ENCODE assay signal across 8 mouse cellular contexts in the genomic region with DNA sequence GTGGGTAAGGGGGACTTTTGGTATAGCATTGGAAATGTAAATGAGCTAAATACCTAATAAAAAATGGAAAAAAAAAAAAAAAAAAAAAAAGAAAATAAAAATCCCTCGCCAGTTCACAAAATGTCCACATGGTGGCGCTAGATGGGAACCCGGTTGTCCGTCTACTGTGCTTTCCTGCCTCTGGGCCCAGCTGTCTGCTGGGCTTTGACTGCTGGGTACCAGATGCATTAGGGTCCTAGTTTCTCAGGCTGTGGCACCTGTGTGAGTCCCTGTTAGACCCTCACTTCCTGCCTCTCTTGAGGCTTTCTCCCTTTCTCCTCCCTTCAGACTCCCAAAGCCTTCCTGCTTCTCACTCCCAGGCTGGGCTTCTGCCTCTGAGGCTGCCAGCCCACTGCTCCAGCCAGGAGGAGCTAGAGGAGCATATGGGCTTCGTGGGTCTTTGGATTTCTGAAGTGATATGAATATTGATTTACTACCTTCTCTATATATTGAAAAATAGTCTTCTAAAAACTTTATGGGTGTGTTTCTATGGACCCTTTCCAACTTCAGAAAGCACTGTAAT.
A peak's percentile ranks its signal among the peaks of the same experiment; 100 is the strongest.
DNase-seq lines count a peak whose midpoint lies in the region; ATAC-seq and TF ChIP-seq lines count a peak whose summit lies in the region.

No protein-coding gene starts in this region.

- H3K4me1 ChIP-seq in forebrain, postnatal 0 days (ENCODE audit: insufficient read depth): no peaks in the 10 kb centered on the region
- H3K4me1 ChIP-seq in forebrain, embryonic 13.5 days: no peaks in the 10 kb centered on the region
- no peaks in the 10 kb centered on the region for H3K4me1 ChIP-seq in midbrain, embryonic 11.5 days (ENCODE audit: control insufficient read depth, insufficient read depth, low read length)
- no peaks in the 10 kb centered on the region for H3K4me1 ChIP-seq in midbrain, embryonic 15.5 days

- H3K9ac ChIP-seq in forebrain, postnatal 0 days: no peak overlapping the region
- no peak overlapping the region for H3K9ac ChIP-seq in forebrain, embryonic 13.5 days
- no peak overlapping the region for H3K9ac ChIP-seq in midbrain, embryonic 11.5 days (ENCODE audit: low read length)
- no peak overlapping the region for H3K9ac ChIP-seq in midbrain, embryonic 15.5 days

- no peaks in the 10 kb centered on the region for H3K36me3 ChIP-seq in forebrain, postnatal 0 days (ENCODE audit: insufficient read depth)
- H3K36me3 ChIP-seq in forebrain, embryonic 13.5 days (ENCODE audit: poor library complexity, severe bottlenecking): no peaks in the 10 kb centered on the region
- H3K36me3 ChIP-seq in midbrain, embryonic 11.5 days (ENCODE audit: control insufficient read depth, insufficient read depth, low read length): no peaks in the 10 kb centered on the region
- no peaks in the 10 kb centered on the region for H3K36me3 ChIP-seq in midbrain, embryonic 15.5 days (replicated peaks)

- peak; percentile 59 for ATAC-seq in forebrain, postnatal 0 days
- ATAC-seq in forebrain, embryonic 13.5 days: no peak
- no peak for ATAC-seq in midbrain, embryonic 11.5 days (ENCODE audit: low FRiP score)
- no peak for ATAC-seq in midbrain, embryonic 15.5 days (replicated peaks)
- ATAC-seq in megakaryocyte-erythroid progenitor cell, adult 5-6 weeks (replicated peaks; ENCODE audit: low FRiP score, low TSS enrichment, poor library complexity, severe bottlenecking): 0 out of 2 replicates have a peak, but pooled peaks have one; percentile 60

- H3K4me2 ChIP-seq in forebrain, postnatal 0 days (ENCODE audit: low read depth): no peak overlapping the region
- H3K4me2 ChIP-seq in forebrain, embryonic 13.5 days: no peak overlapping the region
- H3K4me2 ChIP-seq in midbrain, embryonic 11.5 days: no peak overlapping the region
- H3K4me2 ChIP-seq in midbrain, embryonic 15.5 days: no peak overlapping the region

- peak; percentile 50 for DNase-seq in forebrain, postnatal 0 days
- DNase-seq in midbrain, embryonic 11.5 days (ENCODE audit: low spot score, missing footprints): peak; percentile 85
- peak; percentile 23 for DNase-seq in cerebellum, adult 8-10 months
- DNase-seq in urinary bladder, adult 2 months (ENCODE audit: low spot score): no peak
- DNase-seq in adrenal gland, postnatal 4 days (ENCODE audit: low spot score in 2 of 2): no peak

- WGBS in forebrain, postnatal 0 days: 15% methylated on average over 5 of the region's 5 CpGs
- 16% methylated on average over 5 of the region's 5 CpGs for WGBS in forebrain, embryonic 13.5 days
- 18% methylated on average over 5 of the region's 5 CpGs for WGBS in midbrain, embryonic 11.5 days
- 20% methylated on average over 5 of the region's 5 CpGs for WGBS in midbrain, embryonic 15.5 days

- H3K9me3 ChIP-seq in forebrain, postnatal 0 days (ENCODE audit: low read length): no peaks in the 10 kb centered on the region
- no peaks in the 10 kb centered on the region for H3K9me3 ChIP-seq in forebrain, embryonic 13.5 days (replicated peaks)
- no peaks in the 10 kb centered on the region for H3K9me3 ChIP-seq in midbrain, embryonic 11.5 days (ENCODE audit: control insufficient read depth, low read length)
- H3K9me3 ChIP-seq in midbrain, embryonic 15.5 days: no peaks in the 10 kb centered on the region

- H3K27me3 ChIP-seq in forebrain, postnatal 0 days (ENCODE audit: insufficient read depth, low read length): no peaks in the 10 kb centered on the region
- no peaks in the 10 kb centered on the region for H3K27me3 ChIP-seq in forebrain, embryonic 13.5 days
- H3K27me3 ChIP-seq in midbrain, embryonic 11.5 days (ENCODE audit: control insufficient read depth, insufficient read depth, low read length): no peaks in the 10 kb centered on the region
- H3K27me3 ChIP-seq in midbrain, embryonic 15.5 days (replicated peaks): 0 out of 2 replicates have a peak, but pooled peaks cover 2% of the 10 kb centered on the region

- H3K4me3 ChIP-seq in forebrain, postnatal 0 days (ENCODE audit: low read depth, low read length): no peak overlapping the region
- no peak overlapping the region for H3K4me3 ChIP-seq in forebrain, embryonic 13.5 days
- H3K4me3 ChIP-seq in midbrain, embryonic 11.5 days (ENCODE audit: low read depth, low read length): no peak overlapping the region
- H3K4me3 ChIP-seq in midbrain, embryonic 15.5 days: no peak overlapping the region

- peak; percentile 55 for TF ChIP-seq CTCF in forebrain, postnatal 0 days (IDR thresholded peaks at IDR 0.05; ENCODE audit: low read depth)

- H3K27ac ChIP-seq in forebrain, postnatal 0 days (ENCODE audit: low read depth, low read length): 0 out of 2 replicates have a peak overlapping the region, but pooled peaks have one; percentile 1
- H3K27ac ChIP-seq in forebrain, embryonic 13.5 days: no peak overlapping the region
- no peak overlapping the region for H3K27ac ChIP-seq in midbrain, embryonic 11.5 days (ENCODE audit: low read depth, low read length)
- H3K27ac ChIP-seq in midbrain, embryonic 15.5 days: no peak overlapping the region

Comparison
In these comparisons a context has a peak if more than half of its experiments do, and no peak if none do; other contexts are left out.
1. ATAC-seq: peak in forebrain, postnatal 0 days (single experiment) and megakaryocyte-erythroid progenitor cell, adult 5-6 weeks (single experiment); none in forebrain, embryonic 13.5 days (single experiment), midbrain, embryonic 11.5 days (single experiment) and midbrain, embryonic 15.5 days (single experiment).
2. DNase-seq: peak in forebrain, postnatal 0 days (single experiment), midbrain, embryonic 11.5 days (single experiment) and cerebellum, adult 8-10 months (single experiment); none in urinary bladder, adult 2 months (single experiment) and adrenal gland, postnatal 4 days (0 of 2).